Mouse (Mus musculus) heart, adult 2 months (tissue): ENCODE data around the gene Unc45b. TPM values are rescaled to one million over a fixed set of nuclear protein-coding genes. Genes with fewer than 3 reads are reported as not detected.

Experiments used
- DNase-seq, 2 experiments: peaks; one replicate each; pipeline ENCODE4 v3.0.0; 2021
- H3K27ac ChIP-seq: fragments of 200-600 bp; 2 replicates; pipeline ENCODE4 v1.8.1; 2022
- H3K27me3 ChIP-seq: fragments of 200-500 bp; 2 replicates; pipeline ENCODE4 v1.6.1; 2012; ENCODE audit warnings: mild to moderate bottlenecking, low read length, inconsistent platforms, mixed read lengths; ENCODE audit not compliant: control insufficient read depth, insufficient read depth
- H3K36me3 ChIP-seq: fragments of 200-500 bp; 2 replicates; pipeline ENCODE4 v1.6.1; 2012; ENCODE audit warnings: low read length, inconsistent platforms; ENCODE audit not compliant: control insufficient read depth, insufficient read depth
- H3K4me1 ChIP-seq: fragments of 200-500 bp; 2 replicates; pipeline ENCODE4 v1.6.1; 2011; ENCODE audit warnings: low read length; ENCODE audit not compliant: control insufficient read depth, insufficient read depth
- H3K4me3 ChIP-seq: fragments of 200-600 bp; 2 replicates; pipeline ENCODE4 v1.8.1; 2022
- H3K79me2 ChIP-seq: fragments of 200-500 bp; replicated peaks from 2 replicates; pipeline ENCODE4 v1.6.1; 2012; ENCODE audit warnings: mild to moderate bottlenecking, inconsistent platforms, low read length, moderate library complexity, mixed read lengths; ENCODE audit not compliant: control insufficient read depth, insufficient read depth
- H3K9ac ChIP-seq: fragments of 200-500 bp; 2 replicates; pipeline ENCODE4 v1.6.1; 2012; ENCODE audit warnings: low read depth, mild to moderate bottlenecking, control low read depth, inconsistent platforms, low read length, mixed read lengths
- CTCF ChIP-seq: fragments of 200-600 bp; IDR thresholded peaks from 2 replicates; pipeline ENCODE4 v1.8.1; 2022; ENCODE audit warnings: antibody characterized with exemption, mild to moderate bottlenecking, moderate library complexity
- EP300 ChIP-seq: fragments of 200-500 bp; IDR thresholded peaks from 2 replicates; pipeline ENCODE4 v1.6.1; 2011; ENCODE audit warnings: low read depth, low read length, control low read depth; ENCODE audit not compliant: insufficient read depth
- POLR2A ChIP-seq: fragments of 200-500 bp; IDR thresholded peaks from 2 replicates; pipeline ENCODE4 v1.6.1; 2011; ENCODE audit warnings: mild to moderate bottlenecking, low read depth, low read length, control low read depth; ENCODE audit not compliant: insufficient read depth
- WGBS: fragments of 180-500 bp; shearing (Covaris S2); methylation state at CpG from one replicate; pipeline ENCODE4 v1.1.7; 2018; 5-methylcytosine and 5-hydroxymethylcytosine counted together
- intact Hi-C: fragments of 180-260 bp; cut with DNase I; formaldehyde crosslinking; loops from one replicate; pipeline ENCODE4 v1.15.1; 2025
- polyA plus RNA-seq: library from polyadenylated mRNA; depleted of rRNA; stranded (reverse); fragments of >200 nt; gene quantifications from 2 replicates; pipeline ENCODE4 v1.2.3, GENCODE M21; 2012
- total RNA-seq, 2 experiments: library from RNA; stranded (reverse); gene quantifications; 2 replicates each; pipeline ENCODE4 v1.2.3; 2021

Unc45b gene
- total and polyA plus RNA-seq, 3 experiments: 107 to 190 (median 167) TPM

- peak; percentile 93 to 96 for DNase-seq
- Histone ChIP-seq H3K27ac (peak within 1 kb of the TSS; percentile 87), H3K79me2 (no peaks in the 10 kb centered on the region), H3K9ac (peak within 1 kb of the TSS; percentile 93), H3K27me3 (no peaks in the 10 kb centered on the region), H3K4me1 (no peaks in the 10 kb centered on the region), H3K36me3 (no peaks in the 10 kb centered on the region; the same call in 1 of the 2 replicates), H3K4me3 (peak within 1 kb of the TSS; percentile 89)
- intact Hi-C loops: loop anchor here (1.0 to 5.0 kb wide), 7 partner anchors 19 to 124 kb away; partner anchors contain the start of genes Cct6b, Lig3, Nle1 and Rad51d
- 0 out of 2 replicates have a peak, but pooled peaks have one; percentile 40 for TF ChIP-seq EP300
- TF ChIP-seq POLR2A: no peak
- TF ChIP-seq CTCF: peak; percentile 75
- under 1% methylated on average over 43 of the region's 43 CpGs for WGBS
Measured at GRCm38 (mm10) chr11:82871031-82871446, 39.3 kb upstream of the Unc45b start, which contains the start of gene Rffl. TSS of gene Rffl (minus strand) at chr11:82871210.

GRCm38 (mm10) chr11:82874924-82875323, 35.4 kb upstream of the Unc45b start:
- TF ChIP-seq POLR2A (no peak), EP300 (no peak), CTCF (no peak)
- H3K4me3 ChIP-seq: no peak overlapping the region
- H3K79me2 ChIP-seq: no peaks in the 10 kb centered on the region
- H3K9ac ChIP-seq: no peak overlapping the region
- no peaks in the 10 kb centered on the region for H3K4me1 ChIP-seq
- DNase-seq: no peak
- 23% methylated on average over 5 of the region's 5 CpGs for WGBS
- intact Hi-C loops: loop anchor here (5.0 kb wide), 2 partner anchors 38 to 128 kb away; no protein-coding TSS in a partner anchor
- no peaks in the 10 kb centered on the region for H3K36me3 ChIP-seq
- no peaks in the 10 kb centered on the region for H3K27me3 ChIP-seq
- H3K27ac ChIP-seq: no peak overlapping the region

GRCm38 (mm10) chr11:82875631-82876030, 34.7 kb upstream of the Unc45b start:
- Histone ChIP-seq H3K36me3 (no peaks in the 10 kb centered on the region), H3K27ac (no peak overlapping the region), H3K27me3 (no peaks in the 10 kb centered on the region), H3K4me3 (no peak overlapping the region), H3K79me2 (no peaks in the 10 kb centered on the region), H3K4me1 (no peaks in the 10 kb centered on the region), H3K9ac (no peak overlapping the region)
- TF ChIP-seq EP300 (no peak), POLR2A (no peak), CTCF (no peak)
- WGBS: 90% methylated on average over 5 of the region's 5 CpGs
- intact Hi-C loops: no loop called here
- no peak for DNase-seq

GRCm38 (mm10) chr11:82877726-82878344, 32.5 kb upstream of the Unc45b start:
- H3K27me3 ChIP-seq: no peaks in the 10 kb centered on the region
- H3K79me2 ChIP-seq: no peaks in the 10 kb centered on the region
- no peak overlapping the region for H3K4me3 ChIP-seq
- intact Hi-C loops: no loop called here
- H3K9ac ChIP-seq: no peak overlapping the region
- TF ChIP-seq EP300 (no peak), CTCF (no peak), POLR2A (no peak)
- H3K27ac ChIP-seq: no peak overlapping the region
- H3K36me3 ChIP-seq: no peaks in the 10 kb centered on the region
- no peaks in the 10 kb centered on the region for H3K4me1 ChIP-seq
- 89% methylated on average over 7 of the region's 7 CpGs for WGBS
- DNase-seq: no peak

- no peaks in the 10 kb centered on the region for H3K36me3 ChIP-seq
- DNase-seq: no peak
- 77% methylated on average over 8 of the region's 8 CpGs for WGBS
- H3K4me1 ChIP-seq: no peaks in the 10 kb centered on the region
- no peak overlapping the region for H3K27ac ChIP-seq
- no peak overlapping the region for H3K9ac ChIP-seq
- no peaks in the 10 kb centered on the region for H3K27me3 ChIP-seq
- intact Hi-C loops: no loop called here
- TF ChIP-seq EP300: no peak
- no peak for TF ChIP-seq POLR2A
- no peak for TF ChIP-seq CTCF
- no peak overlapping the region for H3K4me3 ChIP-seq
- H3K79me2 ChIP-seq: no peaks in the 10 kb centered on the region
Measured at GRCm38 (mm10) chr11:82883180-82883579, 27.2 kb upstream of the Unc45b start.

- H3K4me1 ChIP-seq: 0 out of 2 replicates have a peak, but pooled peaks cover 2% of the 10 kb centered on the region
- H3K27me3 ChIP-seq: no peaks in the 10 kb centered on the region
- no peak overlapping the region for H3K9ac ChIP-seq
- no peak overlapping the region for H3K27ac ChIP-seq
- H3K79me2 ChIP-seq: no peaks in the 10 kb centered on the region
- TF ChIP-seq POLR2A (no peak), CTCF (peak; percentile 67), EP300 (no peak)
- no peaks in the 10 kb centered on the region for H3K36me3 ChIP-seq
- intact Hi-C loops: no loop called here
- no peak for DNase-seq
- H3K4me3 ChIP-seq: no peak overlapping the region
- 86% methylated on average over 3 of the region's 3 CpGs for WGBS
Measured at GRCm38 (mm10) chr11:82886559-82886958, 23.8 kb upstream of the Unc45b start.
